Comparison of ENCODE assay signal across 10 mouse cellular contexts in genomic region chr5:74159906-74160305, GRCm38 (mm10). TPM values are rescaled to one million over a fixed set of nuclear protein-coding genes. Genes with fewer than 3 reads are reported as not detected.
DNase-seq lines count a peak whose midpoint lies in the region; ATAC-seq and TF ChIP-seq lines count a peak whose summit lies in the region.
"Had no signal": no experiment of that assay in that cellular context is flagged by ENCODE, and none has a peak within 500 bp of the region (broad histone marks: within the 10 kb centered on the region; RNA-seq: fewer than 3 reads in every experiment).

No protein-coding gene starts in this region.

- no peaks in the 10 kb centered on the region for H3K27me3 ChIP-seq in kidney, adult 2 months (replicated peaks; ENCODE audit: control insufficient read depth, insufficient read depth, low read length)
- H3K27me3 ChIP-seq in Patski: no peaks in the 10 kb centered on the region
- no peaks in the 10 kb centered on the region for H3K27me3 ChIP-seq in embryonic facial prominence, embryonic 11.5 days (ENCODE audit: control insufficient read depth, insufficient read depth, low read length)

- no peaks in the 10 kb centered on the region for H3K36me3 ChIP-seq in kidney, adult 2 months (ENCODE audit: control insufficient read depth, insufficient read depth, low read length)
- H3K36me3 ChIP-seq in embryonic facial prominence, embryonic 11.5 days (replicated peaks; ENCODE audit: control insufficient read depth, insufficient read depth, low read depth, low read length): no peaks in the 10 kb centered on the region

- H3K27ac ChIP-seq in kidney, adult 2 months (ENCODE audit: insufficient read depth, low read depth, low read length): no peak overlapping the region
- peak overlapping the region; percentile 57 for H3K27ac ChIP-seq in embryonic facial prominence, embryonic 11.5 days (replicated peaks; ENCODE audit: low read depth, low read length)
- H3K27ac ChIP-seq: hindbrain, postnatal 0 days had no signal

- no peak for TF ChIP-seq POLR2A in kidney, adult 2 months (IDR thresholded peaks at IDR 0.05; ENCODE audit: low read depth, low read length)

- DNase-seq in kidney, postnatal 4 days: peak; percentile 51 to 72
- no peak for DNase-seq in kidney, adult 2 months
- no peak for DNase-seq in Patski (ENCODE audit: low read depth, low spot score)
- DNase-seq in embryonic facial prominence, embryonic 11.5 days (ENCODE audit: low spot score): peak; percentile 49
- DNase-seq in lung, postnatal 36 days: peak; percentile 42
- no peak for DNase-seq in layer of hippocampus, postnatal 14 days (ENCODE audit: low spot score in 2 of 2)
- no peak for DNase-seq in right cerebral cortex, postnatal 4 days
- no peak for DNase-seq in frontal cortex, postnatal 10 days (ENCODE audit: low spot score in 2 of 2)
- DNase-seq: cerebellum, adult 8-10 months had no signal

- in situ Hi-C loops in Patski (cut with MboI; ENCODE audit: low pct_unique_long_range_greater_than_20kb): no loop called here

- peak; percentile 31 for ATAC-seq in Patski
- ATAC-seq in embryonic facial prominence, embryonic 11.5 days (replicated peaks; ENCODE audit: insufficient number of reproducible peaks, low FRiP score, low TSS enrichment, low read depth): no peak
- ATAC-seq: hindbrain, postnatal 0 days had no signal

- H3K9ac ChIP-seq in embryonic facial prominence, embryonic 11.5 days (replicated peaks; ENCODE audit: low read length): no peak overlapping the region

- no peak overlapping the region for H3K4me3 ChIP-seq in kidney, adult 2 months (ENCODE audit: insufficient read depth, low read depth, low read length)
- H3K4me3 ChIP-seq in embryonic facial prominence, embryonic 11.5 days (ENCODE audit: low read depth, low read length): no peak overlapping the region

- H3K4me1 ChIP-seq in kidney, adult 2 months (ENCODE audit: control insufficient read depth, insufficient read depth, low read length): peaks cover 6% of the 10 kb centered on the region; the same call in 1 of the 2 replicates
- peaks cover 11% of the 10 kb centered on the region for H3K4me1 ChIP-seq in embryonic facial prominence, embryonic 11.5 days (ENCODE audit: control insufficient read depth, insufficient read depth, low read length)

- H3K4me2 ChIP-seq in embryonic facial prominence, embryonic 11.5 days (ENCODE audit: low read depth, low read length): no peak overlapping the region

- no peaks in the 10 kb centered on the region for H3K9me3 ChIP-seq in embryonic facial prominence, embryonic 11.5 days (replicated peaks; ENCODE audit: control insufficient read depth, low read length)

- 40% methylated on average over 7 of the region's 7 CpGs for WGBS in kidney, adult 2 months
- WGBS in embryonic facial prominence, embryonic 11.5 days: 32% methylated on average over 7 of the region's 7 CpGs

- POLR2A ChIA-PET in Patski (lab: Charles Lee): no interaction called here

- CTCF ChIA-PET in Patski (lab: Charles Lee): interaction anchor here (0.7 to 1.7 kb wide), 3 partner anchors 13 to 274 kb away, joined by 3 to 5 read pairs (median 4); no protein-coding TSS in a partner anchor

- no peak for TF ChIP-seq CTCF in kidney, adult 2 months (conservative IDR thresholded peaks at IDR 0.05; ENCODE audit: insufficient read depth, insufficient read length, low read depth, low read length)
- TF ChIP-seq CTCF in Patski (IDR thresholded peaks at IDR 0.05): no peak

RNA-seq across cellular contexts. Expression of gene Rasl11b, which starts 35.2 kb away (rescaled TPM):
- polyA plus RNA-seq in kidney, adult 2 months (2012; rRNA removed): 43.1 and 44.9 TPM in 2 replicates
- polyA plus RNA-seq in Patski (2021): 8.0 TPM
- 82.8 and 83.8 TPM in 2 replicates for polyA plus RNA-seq in embryonic facial prominence, embryonic 11.5 days (2014; fragmentation: Nextera tagmentation; extraction: Ambion mirVana)
- total RNA-seq in layer of hippocampus, postnatal 14 days (2021): 10 to 100 TPM; 62.7 to 66.1 TPM

Comparison
In these comparisons a context has a peak if more than half of its experiments do, and no peak if none do; other contexts are left out.
1. DNase-seq: peak in kidney, postnatal 4 days (2 of 2), embryonic facial prominence, embryonic 11.5 days (single experiment) and lung, postnatal 36 days (single experiment); none in kidney, adult 2 months (single experiment), Patski (single experiment), layer of hippocampus, postnatal 14 days (0 of 2), right cerebral cortex, postnatal 4 days (single experiment) and frontal cortex, postnatal 10 days (0 of 2).